Mouse (Mus musculus) kidney, adult 2 months (tissue): ENCODE measurements around the gene Egr2.

Experiments
- CTCF ChIP-seq: fragments of 200-500 bp; conservative IDR thresholded peaks from 2 replicates; pipeline ENCODE4 v1.5.1; 2011; ENCODE audit warnings: low read depth, mild to moderate bottlenecking, control low read depth, low read length, moderate library complexity, mixed read lengths; ENCODE audit not compliant: insufficient read depth, insufficient read length
- POLR2A ChIP-seq: fragments of 200-500 bp; IDR thresholded peaks from one replicate; pipeline ENCODE4 v1.6.1; 2011; ENCODE audit warnings: low read depth, low read length, control low read depth

- TF ChIP-seq CTCF = no peak
- TF ChIP-seq POLR2A = no peak
Observed at GRCm38 (mm10) chr10:67487496-67487895, 47.8 kb upstream of the Egr2 start.
